Mouse (Mus musculus): ENCODE measurements at regions not wholly inside any gene's neighbourhood (a gene's known extent, or its start where the extent isn't known, plus 50 kb on each side); places are given as distances from the start of the nearest gene placed in this dataset.

DNA sequence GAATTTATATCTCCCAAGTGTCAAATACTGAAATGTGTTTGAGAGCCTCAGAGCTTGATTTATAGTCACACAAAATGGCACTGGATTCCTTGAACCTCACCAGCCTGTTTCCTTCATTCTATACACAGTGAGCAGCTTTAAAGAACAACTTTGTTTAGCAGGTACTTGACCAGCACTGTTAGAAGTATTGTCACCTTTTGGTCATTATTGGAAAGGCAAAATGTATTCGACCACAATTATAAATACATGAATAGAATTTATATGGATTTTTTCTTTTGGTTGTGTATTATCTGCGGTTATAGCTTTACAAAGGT is 527.3 kb upstream of the Pdzrn3 start:
- Histone ChIP-seq H3K4me2 (replicated peaks; ENCODE audit: low read depth, low read length) (no peak overlapping the region), H3K4me1 (ENCODE audit: control insufficient read depth, insufficient read depth, low read length) (no peaks in the 10 kb centered on the region), H3K9me3 (ENCODE audit: control insufficient read depth, low read depth, low read length) (no peaks in the 10 kb centered on the region), H3K27me3 (ENCODE audit: control insufficient read depth, insufficient read depth, low read length) (no peaks in the 10 kb centered on the region), H3K27ac (ENCODE audit: low read length) (no peak overlapping the region), H3K4me3 (ENCODE audit: low read depth, low read length) (no peak overlapping the region), H3K36me3 (ENCODE audit: control insufficient read depth, insufficient read depth, low read length) (no peaks in the 10 kb centered on the region), H3K9ac (replicated peaks; ENCODE audit: low read depth, low read length) (no peak overlapping the region)
- no peak for ATAC-seq (ENCODE audit: insufficient number of reproducible peaks, insufficient read depth, low FRiP score, low read depth)
- WGBS = 83% methylated on average over 2 of the region's 2 CpGs

DNA sequence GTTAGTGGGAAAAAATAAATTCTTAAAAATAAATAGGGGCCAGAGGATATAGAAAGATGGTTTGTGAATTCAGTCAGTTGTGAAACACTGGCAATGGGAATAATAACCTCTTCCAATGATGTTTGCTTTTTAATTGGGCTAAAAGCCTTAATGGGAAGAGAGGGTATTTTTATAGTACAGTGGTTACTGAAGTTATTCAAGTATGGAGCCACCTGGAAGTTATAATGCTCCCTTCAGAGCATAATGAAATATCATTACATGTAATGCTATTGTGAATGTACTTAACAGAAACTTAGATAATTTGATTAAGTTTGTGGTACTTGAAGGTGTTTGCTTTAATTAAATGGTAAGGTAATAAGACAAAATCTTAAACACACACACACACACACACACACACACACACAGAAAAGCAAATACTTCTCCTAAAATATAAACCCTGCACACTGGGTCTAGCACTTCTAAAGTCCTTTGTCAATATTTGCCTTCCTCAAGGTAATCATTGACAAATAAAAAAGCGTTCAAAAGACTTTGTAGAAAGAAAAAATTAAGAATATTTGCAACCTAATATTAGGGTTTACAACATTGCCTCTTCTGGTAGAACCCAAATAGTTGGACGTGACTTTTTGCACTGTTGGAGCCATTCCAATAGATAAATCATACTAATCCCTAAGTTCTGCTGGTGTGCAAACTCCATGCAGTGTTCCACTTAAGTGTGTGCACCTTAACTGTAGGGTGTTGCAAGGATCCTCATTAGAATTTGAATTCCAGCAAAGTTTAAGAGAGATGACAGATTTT is 526.7 kb upstream of the Pdzrn3 start:
- Histone ChIP-seq H3K4me3 (ENCODE audit: low read depth, low read length) (no peak overlapping the region), H3K9ac (replicated peaks; ENCODE audit: low read depth, low read length) (no peak overlapping the region), H3K27ac (ENCODE audit: low read length) (no peak overlapping the region), H3K36me3 (ENCODE audit: control insufficient read depth, insufficient read depth, low read length) (no peaks in the 10 kb centered on the region), H3K27me3 (ENCODE audit: control insufficient read depth, insufficient read depth, low read length) (no peaks in the 10 kb centered on the region), H3K4me1 (ENCODE audit: control insufficient read depth, insufficient read depth, low read length) (no peaks in the 10 kb centered on the region), H3K4me2 (replicated peaks; ENCODE audit: low read depth, low read length) (no peak overlapping the region), H3K9me3 (ENCODE audit: control insufficient read depth, low read depth, low read length) (no peaks in the 10 kb centered on the region)
- ATAC-seq (ENCODE audit: insufficient number of reproducible peaks, insufficient read depth, low FRiP score, low read depth) = peak; percentile 69; the same call in 1 of the 2 replicates
- 39% methylated on average over 2 of the region's 2 CpGs for WGBS

DNA sequence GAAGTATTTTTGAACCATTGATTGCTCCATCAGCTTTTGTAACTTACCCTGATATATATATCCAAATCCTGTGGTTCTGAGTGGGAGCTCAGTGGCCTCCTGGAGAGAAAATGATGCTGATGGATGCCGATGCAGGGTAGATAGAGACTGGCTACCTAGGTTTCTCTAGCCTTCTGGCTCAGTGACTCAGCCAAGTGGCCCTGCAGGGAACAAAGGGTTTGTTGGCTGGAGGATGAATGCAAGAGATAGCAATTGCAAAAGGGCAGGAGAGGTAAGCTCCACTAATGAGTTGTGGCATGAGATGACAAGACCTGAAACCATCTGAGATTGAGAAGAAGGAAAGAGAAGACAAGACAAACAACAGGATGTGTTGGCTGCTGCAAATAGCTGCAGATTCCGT is 524.6 kb upstream of the Pdzrn3 start:
- 86% methylated on average over 2 of the region's 2 CpGs for WGBS
- no peak overlapping the region for H3K9ac ChIP-seq (replicated peaks; ENCODE audit: low read depth, low read length)

DNA sequence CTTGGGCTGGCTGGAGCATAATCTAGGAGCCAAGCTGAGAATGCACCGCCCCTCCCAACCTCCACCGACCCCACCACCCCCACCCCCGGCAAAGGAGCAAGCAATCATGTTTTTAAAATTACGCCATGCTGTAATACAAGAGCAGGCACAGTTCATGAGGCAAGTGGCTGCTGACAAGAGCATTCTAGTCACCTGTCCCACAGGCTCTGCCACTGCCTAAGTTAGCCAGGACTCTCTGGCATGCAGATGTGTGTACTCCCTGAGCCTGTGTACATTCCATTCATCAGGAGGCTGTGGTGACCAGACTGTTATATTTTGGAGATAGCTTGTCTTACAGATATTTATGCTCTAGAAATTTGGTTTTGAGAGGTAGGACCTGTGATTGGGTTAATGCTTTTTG is 520.8 kb upstream of the Pdzrn3 start:
- H3K4me1 ChIP-seq (ENCODE audit: control insufficient read depth, insufficient read depth, low read length) = no peaks in the 10 kb centered on the region
- H3K27me3 ChIP-seq (ENCODE audit: control insufficient read depth, insufficient read depth, low read length) = no peaks in the 10 kb centered on the region
- 82% methylated on average over 4 of the region's 4 CpGs for WGBS
- no peak overlapping the region for H3K4me3 ChIP-seq (ENCODE audit: low read depth, low read length)
- ATAC-seq (ENCODE audit: insufficient number of reproducible peaks, insufficient read depth, low FRiP score, low read depth) = no peak
- no peak overlapping the region for H3K27ac ChIP-seq (ENCODE audit: low read length)
- H3K4me2 ChIP-seq (replicated peaks; ENCODE audit: low read depth, low read length) = no peak overlapping the region
- no peak overlapping the region for H3K9ac ChIP-seq (replicated peaks; ENCODE audit: low read depth, low read length)
- H3K9me3 ChIP-seq (ENCODE audit: control insufficient read depth, low read depth, low read length) = no peaks in the 10 kb centered on the region
- no peaks in the 10 kb centered on the region for H3K36me3 ChIP-seq (ENCODE audit: control insufficient read depth, insufficient read depth, low read length)

More for the DNA sequence above, 524.6 kb upstream of the Pdzrn3 start:
- Histone ChIP-seq H3K4me2 (replicated peaks; ENCODE audit: low read depth, low read length) (no peak overlapping the region), H3K9me3 (ENCODE audit: control insufficient read depth, low read depth, low read length) (no peaks in the 10 kb centered on the region), H3K4me1 (ENCODE audit: control insufficient read depth, insufficient read depth, low read length) (no peaks in the 10 kb centered on the region), H3K36me3 (ENCODE audit: control insufficient read depth, insufficient read depth, low read length) (no peaks in the 10 kb centered on the region), H3K27ac (ENCODE audit: low read length) (no peak overlapping the region), H3K27me3 (ENCODE audit: control insufficient read depth, insufficient read depth, low read length) (no peaks in the 10 kb centered on the region), H3K4me3 (ENCODE audit: low read depth, low read length) (no peak overlapping the region)
- no peak for ATAC-seq (ENCODE audit: insufficient number of reproducible peaks, insufficient read depth, low FRiP score, low read depth)

DNA sequence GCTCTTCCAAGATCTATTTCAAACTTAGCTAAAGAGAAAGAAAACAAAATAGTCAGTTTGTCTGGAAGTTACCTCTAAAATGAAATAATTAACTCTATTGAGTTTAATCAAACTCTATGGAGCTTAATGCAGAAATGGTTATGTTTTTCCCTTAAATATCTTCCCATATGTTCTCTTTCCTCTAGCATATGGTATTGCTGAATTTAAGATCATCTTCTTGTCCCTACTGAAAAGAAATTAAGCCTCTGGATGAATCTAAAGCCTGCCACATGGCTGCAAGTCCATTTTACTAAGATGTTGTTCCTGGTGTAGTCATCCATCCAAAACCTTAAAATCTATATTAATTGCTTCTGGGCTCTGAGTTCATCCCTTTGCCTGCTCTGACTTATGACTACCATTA is 513.0 kb upstream of the Pdzrn3 start:
- no peak overlapping the region for H3K4me2 ChIP-seq (replicated peaks; ENCODE audit: low read depth, low read length)
- no peaks in the 10 kb centered on the region for H3K9me3 ChIP-seq (ENCODE audit: control insufficient read depth, low read depth, low read length)
- H3K4me3 ChIP-seq (ENCODE audit: low read depth, low read length) = no peak overlapping the region
- H3K36me3 ChIP-seq (ENCODE audit: control insufficient read depth, insufficient read depth, low read length) = no peaks in the 10 kb centered on the region
- no peak overlapping the region for H3K9ac ChIP-seq (replicated peaks; ENCODE audit: low read depth, low read length)
- no peaks in the 10 kb centered on the region for H3K4me1 ChIP-seq (ENCODE audit: control insufficient read depth, insufficient read depth, low read length)
- H3K27me3 ChIP-seq (ENCODE audit: control insufficient read depth, insufficient read depth, low read length) = no peaks in the 10 kb centered on the region
- ATAC-seq (ENCODE audit: insufficient number of reproducible peaks, insufficient read depth, low FRiP score, low read depth) = no peak
- no peak overlapping the region for H3K27ac ChIP-seq (ENCODE audit: low read length)

DNA sequence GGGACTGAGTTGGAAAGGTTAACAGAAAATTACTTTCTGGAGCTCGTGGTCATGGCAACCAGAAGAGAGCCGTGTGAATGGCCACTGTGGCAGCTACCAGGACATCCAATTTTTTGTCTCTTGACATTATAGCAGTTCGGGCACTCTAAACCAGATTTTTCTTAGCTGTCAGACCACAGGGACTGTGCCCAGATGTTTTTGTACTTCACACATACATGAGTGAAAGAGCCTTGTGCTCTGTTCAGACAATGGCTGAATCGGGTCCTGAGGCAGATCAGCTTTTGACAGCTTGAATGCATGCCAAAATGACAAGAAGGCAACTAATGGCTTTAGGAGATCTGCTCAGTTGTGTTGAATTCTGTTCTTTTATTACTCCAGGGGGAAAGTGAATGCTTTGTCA is 505.2 kb upstream of the Pdzrn3 start:
- Histone ChIP-seq H3K36me3 (ENCODE audit: control insufficient read depth, insufficient read depth, low read length) (no peaks in the 10 kb centered on the region), H3K4me3 (ENCODE audit: low read depth, low read length) (no peak overlapping the region), H3K4me1 (ENCODE audit: control insufficient read depth, insufficient read depth, low read length) (0 out of 2 replicates have a peak, but pooled peaks cover 2% of the 10 kb centered on the region), H3K27me3 (ENCODE audit: control insufficient read depth, insufficient read depth, low read length) (no peaks in the 10 kb centered on the region), H3K9ac (replicated peaks; ENCODE audit: low read depth, low read length) (no peak overlapping the region), H3K4me2 (replicated peaks; ENCODE audit: low read depth, low read length) (no peak overlapping the region), H3K27ac (ENCODE audit: low read length) (peak overlapping the region; percentile 44; the same call in 1 of the 2 replicates), H3K9me3 (ENCODE audit: control insufficient read depth, low read depth, low read length) (no peaks in the 10 kb centered on the region)
- WGBS = 30% methylated on average over 4 of the region's 4 CpGs
- no peak for ATAC-seq (ENCODE audit: insufficient number of reproducible peaks, insufficient read depth, low FRiP score, low read depth)

DNA sequence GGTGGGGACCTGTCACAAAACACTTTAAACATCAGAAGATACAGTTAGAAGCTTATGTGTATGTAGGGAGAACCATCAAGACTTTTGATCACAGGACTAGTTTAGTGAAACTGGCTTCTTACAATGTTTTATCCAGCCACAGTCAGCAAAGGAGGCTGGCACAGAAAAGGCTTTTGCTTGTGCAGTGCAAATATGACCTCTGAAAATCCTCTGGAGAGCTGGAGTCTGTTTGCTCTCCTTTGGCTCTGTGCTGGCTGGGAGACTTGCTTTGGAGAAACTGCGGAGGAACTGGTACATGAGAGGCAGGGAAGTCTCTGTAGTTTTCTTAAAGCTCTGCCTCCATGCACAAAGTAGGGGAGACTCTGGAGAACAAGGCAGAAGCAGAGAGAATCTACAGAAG is 497.2 kb upstream of the Pdzrn3 start:
- 38% methylated on average over 1 of the region's 1 CpGs for WGBS
- Histone ChIP-seq H3K27me3 (ENCODE audit: control insufficient read depth, insufficient read depth, low read length) (no peaks in the 10 kb centered on the region), H3K27ac (ENCODE audit: low read length) (no peak overlapping the region), H3K4me3 (ENCODE audit: low read depth, low read length) (no peak overlapping the region), H3K36me3 (ENCODE audit: control insufficient read depth, insufficient read depth, low read length) (no peaks in the 10 kb centered on the region), H3K9me3 (ENCODE audit: control insufficient read depth, low read depth, low read length) (no peaks in the 10 kb centered on the region), H3K4me1 (ENCODE audit: control insufficient read depth, insufficient read depth, low read length) (no peaks in the 10 kb centered on the region), H3K4me2 (replicated peaks; ENCODE audit: low read depth, low read length) (no peak overlapping the region), H3K9ac (replicated peaks; ENCODE audit: low read depth, low read length) (no peak overlapping the region)
- ATAC-seq (ENCODE audit: insufficient number of reproducible peaks, insufficient read depth, low FRiP score, low read depth) = no peak

DNA sequence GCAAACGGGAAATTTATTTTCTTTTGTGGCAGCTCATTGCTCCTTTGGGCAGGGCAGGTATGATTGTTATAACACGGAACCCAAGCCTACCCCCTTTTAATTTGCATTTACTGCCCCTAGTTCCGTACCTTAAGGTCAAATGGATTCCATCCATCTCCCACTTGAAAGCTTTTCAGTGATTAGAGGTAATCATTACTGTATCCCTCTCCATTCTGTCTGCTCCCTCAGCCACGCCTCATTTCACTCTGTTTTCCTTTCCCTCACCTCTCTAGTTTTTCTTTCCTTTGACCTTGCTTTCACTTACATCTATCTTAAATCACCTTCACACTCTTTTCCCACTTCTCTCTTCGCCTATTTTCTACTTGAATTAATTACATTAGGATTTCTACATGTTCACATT is 481.2 kb upstream of the Pdzrn3 start:
- WGBS = 36% methylated on average over 5 of the region's 5 CpGs
- H3K27ac ChIP-seq (ENCODE audit: low read length) = no peak overlapping the region
- no peaks in the 10 kb centered on the region for H3K27me3 ChIP-seq (ENCODE audit: control insufficient read depth, insufficient read depth, low read length)
- H3K4me3 ChIP-seq (ENCODE audit: low read depth, low read length) = no peak overlapping the region
- H3K4me2 ChIP-seq (replicated peaks; ENCODE audit: low read depth, low read length) = no peak overlapping the region
- ATAC-seq (ENCODE audit: insufficient number of reproducible peaks, insufficient read depth, low FRiP score, low read depth) = no peak
- H3K36me3 ChIP-seq (ENCODE audit: control insufficient read depth, insufficient read depth, low read length) = no peaks in the 10 kb centered on the region
- H3K4me1 ChIP-seq (ENCODE audit: control insufficient read depth, insufficient read depth, low read length) = no peaks in the 10 kb centered on the region
- H3K9ac ChIP-seq (replicated peaks; ENCODE audit: low read depth, low read length) = no peak overlapping the region
- H3K9me3 ChIP-seq (ENCODE audit: control insufficient read depth, low read depth, low read length) = no peaks in the 10 kb centered on the region

DNA sequence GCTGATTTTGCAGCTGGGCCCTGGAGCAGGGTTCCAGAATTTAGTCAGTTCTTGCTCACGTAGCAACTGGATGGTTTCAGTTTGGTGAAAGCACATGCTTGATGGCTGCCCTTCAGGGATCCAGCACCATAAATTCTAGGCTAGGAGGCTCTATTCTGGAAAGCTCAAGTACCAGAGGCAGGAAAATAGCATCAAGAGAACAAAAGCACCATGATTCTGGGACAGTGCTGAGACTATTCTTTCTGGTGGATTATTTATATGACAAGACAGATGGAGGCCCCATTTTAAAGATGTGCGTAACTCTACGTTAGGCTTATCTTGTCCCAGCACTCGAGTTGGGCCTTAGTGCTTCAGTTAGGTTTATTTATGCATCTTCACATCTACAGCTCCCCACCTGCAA is 463.0 kb upstream of the Pdzrn3 start:
- no peak for ATAC-seq (ENCODE audit: insufficient number of reproducible peaks, insufficient read depth, low FRiP score, low read depth)
- no peak overlapping the region for H3K9ac ChIP-seq (replicated peaks; ENCODE audit: low read depth, low read length)
- H3K4me2 ChIP-seq (replicated peaks; ENCODE audit: low read depth, low read length) = no peak overlapping the region
- H3K27me3 ChIP-seq (ENCODE audit: control insufficient read depth, insufficient read depth, low read length) = no peaks in the 10 kb centered on the region
- no peaks in the 10 kb centered on the region for H3K4me1 ChIP-seq (ENCODE audit: control insufficient read depth, insufficient read depth, low read length)
- no peaks in the 10 kb centered on the region for H3K9me3 ChIP-seq (ENCODE audit: control insufficient read depth, low read depth, low read length)
- 71% methylated on average over 4 of the region's 4 CpGs for WGBS
- H3K27ac ChIP-seq (ENCODE audit: low read length) = no peak overlapping the region
- H3K36me3 ChIP-seq (ENCODE audit: control insufficient read depth, insufficient read depth, low read length) = no peaks in the 10 kb centered on the region
- H3K4me3 ChIP-seq (ENCODE audit: low read depth, low read length) = no peak overlapping the region
